Mouse (Mus musculus) heart, adult 18-20 months (tissue): ENCODE measurements at regions not wholly inside any gene's neighbourhood (a gene's known extent, or its start where the extent isn't known, plus 50 kb on each side); places are given as distances from the start of the nearest gene placed in this dataset.
A peak's percentile ranks its signal among the peaks of the same experiment; 100 is the strongest.

ENCODE experiments used
- DNase-seq, 2 experiments: peaks; one replicate each; pipeline ENCODE4 v3.0.0; 2021 to 2022; ENCODE audit warnings: mixed read lengths in 1 of 2

GRCm38 (mm10) chr3:52641226-52642181 is 373.4 kb downstream of the Foxo1 start:
- DNase-seq: peak; percentile 75 to 77

- peak; percentile 38 to 45 for DNase-seq
Measured at GRCm38 (mm10) chr3:52640250-52641147, 372.4 kb downstream of the Foxo1 start.

- DNase-seq: no peak
Measured at GRCm38 (mm10) chr3:52638816-52639215, 370.7 kb downstream of the Foxo1 start.

GRCm38 (mm10) chr3:52634353-52634752 is 366.2 kb downstream of the Foxo1 start:
- DNase-seq: peak; percentile 20 to 57

- DNase-seq: no peak
Measured at GRCm38 (mm10) chr3:52633491-52634100, 365.5 kb downstream of the Foxo1 start.

- no peak for DNase-seq
Measured at GRCm38 (mm10) chr3:52632635-52633034, 364.5 kb downstream of the Foxo1 start.

GRCm38 (mm10) chr3:52630209-52630608 is 362.1 kb downstream of the Foxo1 start:
- peak in 1 of 2 experiments; percentile 18 for DNase-seq

- DNase-seq: no peak
Measured at GRCm38 (mm10) chr3:52625125-52625524, 357.0 kb downstream of the Foxo1 start.

GRCm38 (mm10) chr3:52622530-52622929 is 354.4 kb downstream of the Foxo1 start:
- no peak for DNase-seq

GRCm38 (mm10) chr3:52621936-52622335 is 353.8 kb downstream of the Foxo1 start:
- no peak for DNase-seq

- no peak for DNase-seq
Measured at GRCm38 (mm10) chr3:52618925-52619224, 350.7 kb downstream of the Foxo1 start.

GRCm38 (mm10) chr3:52618212-52618924 is 350.2 kb downstream of the Foxo1 start:
- DNase-seq: no peak

GRCm38 (mm10) chr3:52617413-52618149 is 349.4 kb downstream of the Foxo1 start:
- DNase-seq: no peak

GRCm38 (mm10) chr3:52611881-52612280 is 343.7 kb downstream of the Foxo1 start:
- no peak for DNase-seq

- DNase-seq: no peak
Measured at GRCm38 (mm10) chr3:52610466-52610865, 342.3 kb downstream of the Foxo1 start.

- no peak for DNase-seq
Measured at GRCm38 (mm10) chr3:52608086-52608426, 339.9 kb downstream of the Foxo1 start.

GRCm38 (mm10) chr3:52607379-52608085 is 339.4 kb downstream of the Foxo1 start:
- DNase-seq: peak in 1 of 2 experiments; percentile 21

- DNase-seq: no peak
Measured at GRCm38 (mm10) chr3:52605261-52605771, 337.2 kb downstream of the Foxo1 start.

- peak; percentile 66 to 72 for DNase-seq
Measured at GRCm38 (mm10) chr3:52603244-52603704, 335.1 kb downstream of the Foxo1 start.
